Mouse (Mus musculus) liver, embryonic 15.5 days (tissue): Measurements from ENCODE around the gene Gast. TPM values are rescaled to one million over a fixed set of nuclear protein-coding genes. Genes with fewer than 3 reads are reported as not detected.

Experiments used
- ATAC-seq: fragments of 200-750 bp; cut with Nextera tagmentation; 2 replicates; pipeline ENCODE4 v1.8.0; 2017; ENCODE audit warnings: moderate number of reproducible peaks, mild to moderate bottlenecking, moderate library complexity; ENCODE audit not compliant: insufficient read depth
- H3K27ac ChIP-seq: fragments of 300-500 bp; sonication (generic); replicated peaks from 2 replicates; pipeline ENCODE4 v1.5.1; 2015; ENCODE audit warnings: mild to moderate bottlenecking, inconsistent platforms
- H3K27me3 ChIP-seq: fragments of 300-500 bp; sonication (generic); 2 replicates; pipeline ENCODE4 v1.6.1; 2015; ENCODE audit warnings: mild to moderate bottlenecking, inconsistent platforms
- H3K36me3 ChIP-seq: fragments of 300-500 bp; sonication (generic); replicated peaks from 2 replicates; pipeline ENCODE4 v1.6.1; 2015; ENCODE audit warnings: moderate library complexity, mild to moderate bottlenecking, inconsistent platforms
- H3K4me1 ChIP-seq: fragments of 300-500 bp; sonication (generic); replicated peaks from 2 replicates; pipeline ENCODE4 v1.6.1; 2015; ENCODE audit warnings: inconsistent platforms
- H3K4me2 ChIP-seq: fragments of 300-500 bp; sonication (generic); 2 replicates; pipeline ENCODE4 v1.6.1; 2015; ENCODE audit warnings: moderate library complexity, mild to moderate bottlenecking, inconsistent platforms
- H3K4me3 ChIP-seq: fragments of 300-500 bp; sonication (generic); replicated peaks from 2 replicates; pipeline ENCODE4 v1.5.1; 2015; ENCODE audit warnings: mild to moderate bottlenecking, inconsistent platforms
- H3K9ac ChIP-seq: fragments of 300-500 bp; sonication (generic); 2 replicates; pipeline ENCODE4 v1.6.1; 2015; ENCODE audit warnings: moderate library complexity, mild to moderate bottlenecking, inconsistent platforms
- H3K9me3 ChIP-seq: fragments of 300-500 bp; sonication (generic); replicated peaks from 2 replicates; pipeline ENCODE4 v1.6.1; 2016; ENCODE audit warnings: inconsistent platforms
- WGBS: fragments of 180-500 bp; shearing (Covaris S2); methylation state at CpG from one replicate; pipeline ENCODE4 v1.1.7; 2015; ENCODE audit warnings: mixed read lengths; ENCODE audit not compliant: insufficient replicate concordance; 5-methylcytosine and 5-hydroxymethylcytosine counted together
- polyA plus RNA-seq: library from polyadenylated mRNA; unstranded; fragments of >200 nt; fragmentation: Nextera tagmentation; extraction: Ambion mirVana; gene quantifications from 2 replicates; pipeline ENCODE4 v1.2.1, GENCODE M21; 2015

Gene Gast
- not detected in 2 replicates for polyA plus RNA-seq

DNA sequence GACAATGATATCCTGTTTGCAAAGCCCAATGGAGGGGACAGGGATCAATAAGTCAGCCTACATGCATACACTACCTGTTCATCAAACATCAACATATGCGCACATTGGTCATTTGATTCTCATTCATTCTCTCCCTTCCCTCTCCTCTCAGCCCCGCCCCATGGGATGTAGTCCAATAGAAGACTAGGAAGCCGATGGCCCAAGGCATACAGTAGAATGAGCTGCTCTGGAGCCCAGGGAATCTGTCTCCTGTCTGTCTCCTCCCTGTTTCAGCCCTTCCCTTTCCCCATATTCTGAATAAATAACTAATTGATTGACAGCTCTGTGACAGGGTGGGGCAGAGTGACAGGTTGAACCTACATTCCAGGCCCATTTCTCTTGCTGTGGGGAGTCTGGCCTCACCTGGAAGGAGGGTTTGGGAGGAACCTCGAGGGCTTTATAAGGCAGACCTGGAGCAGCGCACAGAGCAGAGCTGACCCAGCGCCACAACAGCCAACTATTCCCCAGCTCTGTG lies at the start of gene Gast:
TSS of gene Gast (plus strand) at position 464 of the 514 bp plus-strand sequence.
- no peaks in the 10 kb centered on the region for H3K36me3 ChIP-seq
- H3K27me3 ChIP-seq = peaks cover 14% of the 10 kb centered on the region
- no peak within 1 kb of the TSS for H3K4me2 ChIP-seq
- no peak within 1 kb of the TSS for H3K4me3 ChIP-seq
- no peaks in the 10 kb centered on the region for H3K4me1 ChIP-seq
- WGBS = 66% methylated on average over 6 of the region's 6 CpGs
- no peaks in the 10 kb centered on the region for H3K9me3 ChIP-seq
- no peak for ATAC-seq
- no peak within 1 kb of the TSS for H3K9ac ChIP-seq
- no peak within 1 kb of the TSS for H3K27ac ChIP-seq

DNA sequence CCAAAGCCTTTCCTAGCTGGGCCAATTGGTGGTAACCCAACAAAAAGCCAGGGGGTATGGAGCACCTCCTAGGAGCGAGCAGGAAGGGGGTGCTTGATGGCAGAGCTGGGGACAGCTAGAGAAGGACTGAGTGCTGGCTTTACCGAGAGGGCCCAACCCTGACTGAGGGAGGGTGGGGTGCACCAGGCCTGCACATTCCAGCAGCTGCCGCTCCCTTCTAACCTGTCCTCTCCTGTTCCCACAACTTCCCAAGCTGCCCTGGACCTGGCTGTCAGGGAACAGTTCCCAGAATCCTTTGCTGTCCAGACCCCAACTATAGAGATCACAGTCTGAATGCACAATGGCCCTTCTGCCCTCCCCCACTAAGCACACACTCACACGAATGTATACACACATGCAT lies 49.2 kb upstream of the Gast start:
- Histone ChIP-seq H3K27me3 (0 out of 2 replicates have a peak, but pooled peaks cover 4% of the 10 kb centered on the region), H3K9ac (no peak overlapping the region), H3K27ac (no peak overlapping the region), H3K4me2 (no peak overlapping the region), H3K36me3 (no peaks in the 10 kb centered on the region), H3K4me1 (no peaks in the 10 kb centered on the region), H3K9me3 (no peaks in the 10 kb centered on the region), H3K4me3 (no peak overlapping the region)
- 62% methylated on average over 4 of the region's 4 CpGs for WGBS
- no peak for ATAC-seq

DNA sequence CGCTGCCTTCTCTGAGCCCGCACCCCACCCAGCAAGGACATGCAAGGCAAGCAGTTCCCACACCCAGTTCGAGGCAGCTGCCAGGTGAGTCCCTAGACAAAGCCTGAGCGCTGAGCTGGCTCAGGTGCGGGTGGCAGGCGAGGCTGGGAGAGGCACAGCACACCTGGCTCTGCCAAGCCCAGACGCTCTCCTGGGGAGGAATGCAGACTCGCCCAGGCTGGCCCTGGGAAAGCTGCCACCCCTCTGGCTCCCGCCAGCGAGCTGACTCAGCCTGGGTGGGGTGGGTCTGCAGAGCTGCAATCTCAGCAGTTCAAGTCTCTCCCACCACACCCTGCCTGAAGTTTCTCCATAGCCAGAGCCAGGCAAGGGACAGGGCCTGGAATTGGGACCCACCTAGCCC lies 47.2 kb upstream of the Gast start:
- Histone ChIP-seq H3K9me3 (no peaks in the 10 kb centered on the region), H3K27ac (no peak overlapping the region), H3K4me2 (no peak overlapping the region), H3K4me3 (no peak overlapping the region), H3K36me3 (no peaks in the 10 kb centered on the region), H3K27me3 (no peaks in the 10 kb centered on the region), H3K4me1 (no peaks in the 10 kb centered on the region), H3K9ac (no peak overlapping the region)
- ATAC-seq = no peak
- 51% methylated on average over 10 of the region's 10 CpGs for WGBS

DNA sequence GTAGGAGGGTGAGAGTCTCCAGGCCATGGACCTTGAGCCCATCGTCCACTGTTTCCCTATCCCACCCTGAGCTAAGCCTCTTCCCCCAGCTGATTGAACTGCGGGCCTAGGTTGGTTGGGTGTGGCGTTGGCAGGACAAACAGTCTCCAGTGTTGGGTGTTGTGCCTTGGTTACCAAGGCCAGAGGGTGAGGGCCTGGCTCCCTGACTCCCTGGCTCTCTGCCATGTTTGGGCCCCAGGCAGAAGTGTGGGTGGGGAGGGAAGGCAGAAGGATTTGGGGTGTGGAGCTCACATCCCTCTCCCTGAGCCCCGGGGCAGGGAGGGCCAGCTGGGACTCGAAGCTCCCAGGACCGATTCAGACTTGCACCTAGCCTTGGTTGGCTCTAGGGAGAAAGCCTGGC lies 45.3 kb upstream of the Gast start:
- 66% methylated on average over 6 of the region's 6 CpGs for WGBS

DNA sequence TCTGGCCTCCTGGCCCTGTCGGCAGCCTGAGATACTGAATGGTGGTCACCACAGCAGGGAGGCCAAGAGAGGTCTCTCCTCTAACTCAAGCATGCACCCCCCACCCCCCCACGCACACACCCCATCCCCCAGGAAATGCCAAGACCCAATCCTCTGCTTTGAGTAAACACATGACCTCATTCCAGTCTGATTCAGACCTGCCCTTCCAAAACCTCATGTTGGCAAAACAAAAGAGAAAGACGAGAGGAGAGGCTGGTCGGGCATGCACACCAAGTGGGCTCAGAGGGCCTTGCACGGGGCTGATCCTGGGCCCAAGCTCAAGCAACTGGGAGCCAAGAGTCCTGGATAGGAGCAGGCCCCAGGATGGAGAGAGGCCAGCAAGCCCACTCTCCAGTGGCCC lies 44.0 kb upstream of the Gast start:
- Histone ChIP-seq H3K4me2 (no peak overlapping the region), H3K4me1 (no peaks in the 10 kb centered on the region), H3K27me3 (0 out of 2 replicates have a peak, but pooled peaks cover 3% of the 10 kb centered on the region), H3K36me3 (no peaks in the 10 kb centered on the region), H3K27ac (no peak overlapping the region), H3K4me3 (no peak overlapping the region), H3K9me3 (no peaks in the 10 kb centered on the region), H3K9ac (no peak overlapping the region)
- no peak for ATAC-seq
- 46% methylated on average over 5 of the region's 5 CpGs for WGBS

More for the DNA sequence above, 45.3 kb upstream of the Gast start:
- ATAC-seq = no peak
- Histone ChIP-seq H3K4me1 (no peaks in the 10 kb centered on the region), H3K4me2 (no peak overlapping the region), H3K9me3 (no peaks in the 10 kb centered on the region), H3K36me3 (no peaks in the 10 kb centered on the region), H3K27ac (no peak overlapping the region), H3K27me3 (no peaks in the 10 kb centered on the region), H3K4me3 (no peak overlapping the region), H3K9ac (no peak overlapping the region)

DNA sequence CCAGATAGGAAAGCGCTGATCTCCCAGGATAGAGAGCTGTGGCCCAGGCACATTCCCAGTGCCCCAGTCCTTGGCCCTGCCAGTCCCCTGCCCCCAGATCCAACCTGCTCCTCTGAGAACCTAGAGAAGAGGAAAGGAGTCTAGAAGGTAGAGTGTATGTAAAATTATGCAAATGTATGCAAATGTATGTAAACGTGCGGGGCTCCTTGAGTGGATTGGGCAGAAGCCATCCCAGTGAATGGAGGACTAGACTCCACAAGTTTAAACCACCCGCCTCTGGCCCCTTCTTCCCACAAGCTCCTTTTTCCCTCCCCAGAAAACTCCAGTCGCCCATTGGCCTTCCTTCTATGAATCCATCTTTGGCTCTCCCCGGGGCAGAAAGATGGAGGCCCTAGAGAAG lies 41.3 kb upstream of the Gast start:
- Histone ChIP-seq H3K4me3 (no peak overlapping the region), H3K9me3 (no peaks in the 10 kb centered on the region), H3K4me2 (no peak overlapping the region), H3K9ac (no peak overlapping the region), H3K27me3 (peaks cover 13% of the 10 kb centered on the region; the same call in 1 of the 2 replicates), H3K27ac (no peak overlapping the region), H3K36me3 (no peaks in the 10 kb centered on the region), H3K4me1 (peaks cover under 1% of the 10 kb centered on the region; the same call in 1 of the 2 replicates)
- ATAC-seq = no peak
- WGBS = 58% methylated on average over 6 of the region's 6 CpGs

DNA sequence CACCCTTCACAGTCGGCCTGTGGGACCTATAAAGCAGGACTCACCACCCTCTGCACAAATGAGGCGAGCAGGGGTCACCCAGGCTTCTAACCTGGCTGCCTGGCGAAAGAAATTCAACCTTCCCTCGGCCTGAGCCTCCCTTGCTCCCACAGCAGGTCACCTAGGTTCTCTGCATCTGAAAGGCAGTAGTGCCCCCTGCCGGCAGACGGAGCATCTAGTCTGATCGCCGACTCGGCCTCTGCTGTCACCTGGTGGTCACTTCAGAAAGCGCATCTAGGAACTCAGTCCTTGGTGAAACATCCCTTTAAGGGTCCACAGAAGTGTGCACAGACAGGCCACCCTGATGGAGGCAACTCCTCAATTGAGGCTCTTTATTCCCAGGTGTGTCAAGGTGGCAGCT lies 38.9 kb upstream of the Gast start:
- Histone ChIP-seq H3K9me3 (no peaks in the 10 kb centered on the region), H3K4me1 (peaks cover 4% of the 10 kb centered on the region), H3K27me3 (peaks cover 13% of the 10 kb centered on the region; the same call in 1 of the 2 replicates), H3K4me3 (no peak overlapping the region), H3K27ac (no peak overlapping the region), H3K9ac (no peak overlapping the region), H3K4me2 (no peak overlapping the region), H3K36me3 (no peaks in the 10 kb centered on the region)
- 4% methylated on average over 10 of the region's 10 CpGs for WGBS
- no peak for ATAC-seq

DNA sequence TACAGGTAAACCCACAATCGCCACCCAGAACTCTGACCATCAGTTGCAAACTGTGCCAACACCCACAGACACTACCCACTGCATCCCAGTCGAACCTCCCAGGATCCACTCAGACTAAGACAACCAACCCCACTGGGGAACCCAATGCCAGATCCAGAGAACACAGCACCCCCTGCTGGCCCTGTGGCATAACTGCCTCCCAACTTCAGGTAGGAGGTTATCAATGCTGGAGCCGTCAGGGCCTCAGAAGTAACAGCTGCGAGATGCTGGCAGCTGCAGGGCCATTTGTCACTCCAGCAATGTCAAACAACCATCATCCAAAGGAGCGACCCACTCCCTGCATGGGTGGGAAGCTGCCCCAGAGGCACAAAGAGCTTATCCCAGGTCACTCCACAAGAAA lies 36.4 kb upstream of the Gast start:
- ATAC-seq = no peak

DNA sequence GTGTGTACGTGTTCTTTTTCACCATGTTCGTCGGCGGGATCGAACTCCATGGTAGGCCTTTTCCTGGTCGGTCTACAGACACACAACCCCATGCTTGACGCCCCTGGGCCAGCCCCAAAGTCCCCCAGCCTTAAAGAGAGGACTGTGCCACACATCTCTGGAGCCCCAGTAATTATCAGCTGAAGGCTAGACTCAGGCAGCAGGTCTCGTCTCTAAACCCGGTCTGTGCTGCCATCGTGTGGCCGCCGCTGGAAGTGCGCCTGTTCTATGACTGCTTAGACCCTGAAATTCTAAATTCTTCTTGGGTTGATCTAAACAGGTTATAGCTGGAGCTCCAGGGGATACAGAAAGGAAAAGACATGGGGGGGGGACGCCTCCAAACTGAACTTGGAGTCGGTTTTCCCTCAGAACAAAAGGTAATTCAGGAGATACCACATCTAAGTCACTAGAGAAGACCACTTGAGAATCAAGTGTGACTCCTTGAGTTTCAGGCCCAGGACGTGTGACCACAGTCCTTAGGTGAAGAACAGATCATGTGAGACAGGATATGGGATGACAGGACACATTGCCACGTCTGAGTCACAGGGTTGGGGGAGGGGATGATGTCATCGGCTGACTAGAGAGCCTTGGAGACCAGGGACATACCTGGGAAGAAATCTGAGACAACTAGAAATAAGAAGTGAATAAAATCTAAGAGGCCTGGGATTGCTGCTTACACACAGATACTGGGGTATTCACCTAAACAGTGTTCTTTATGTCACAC lies 35.8 kb upstream of the Gast start:
- Histone ChIP-seq H3K4me3 (no peak overlapping the region), H3K9ac (no peak overlapping the region), H3K27me3 (peaks cover 13% of the 10 kb centered on the region; the same call in 1 of the 2 replicates), H3K4me2 (peak overlapping the region; percentile 46), H3K36me3 (no peaks in the 10 kb centered on the region), H3K9me3 (no peaks in the 10 kb centered on the region), H3K27ac (no peak overlapping the region), H3K4me1 (peaks cover 4% of the 10 kb centered on the region)
- WGBS = 13% methylated on average over 18 of the region's 18 CpGs
- no peak for ATAC-seq

More for the DNA sequence above, 36.4 kb upstream of the Gast start:
- WGBS = 27% methylated on average over 5 of the region's 5 CpGs
- Histone ChIP-seq H3K27ac (no peak overlapping the region), H3K4me1 (peaks cover 4% of the 10 kb centered on the region), H3K9ac (no peak overlapping the region), H3K9me3 (no peaks in the 10 kb centered on the region), H3K36me3 (no peaks in the 10 kb centered on the region), H3K27me3 (peaks cover 13% of the 10 kb centered on the region; the same call in 1 of the 2 replicates), H3K4me2 (peak overlapping the region; percentile 46), H3K4me3 (no peak overlapping the region)

DNA sequence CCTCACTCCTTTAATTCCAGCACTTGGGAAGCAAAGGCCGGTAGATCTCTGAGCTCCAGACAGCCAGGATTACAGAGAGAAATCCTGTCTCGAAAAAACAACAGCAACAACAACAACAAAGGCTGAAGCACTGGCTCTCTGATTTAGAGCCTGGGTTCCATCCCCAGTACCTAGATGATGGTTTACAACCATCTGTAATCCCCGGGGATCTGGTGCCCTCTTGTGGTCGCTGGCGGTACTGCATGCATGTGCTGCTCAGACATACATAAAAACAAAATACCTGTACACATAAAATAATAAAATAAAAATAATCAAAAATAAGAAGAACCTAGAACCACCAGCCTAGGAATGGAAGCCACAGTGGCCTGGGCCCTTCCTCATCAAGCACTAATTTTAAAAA lies 33.9 kb upstream of the Gast start:
- Histone ChIP-seq H3K36me3 (no peaks in the 10 kb centered on the region), H3K4me3 (no peak overlapping the region), H3K9ac (no peak overlapping the region; the same call in 1 of the 2 replicates), H3K27ac (no peak overlapping the region), H3K4me1 (peaks cover 4% of the 10 kb centered on the region), H3K9me3 (no peaks in the 10 kb centered on the region), H3K27me3 (peaks cover 10% of the 10 kb centered on the region; the same call in 1 of the 2 replicates), H3K4me2 (no peak overlapping the region; the same call in 1 of the 2 replicates)
- ATAC-seq = no peak
- 11% methylated on average over 5 of the region's 5 CpGs for WGBS

DNA sequence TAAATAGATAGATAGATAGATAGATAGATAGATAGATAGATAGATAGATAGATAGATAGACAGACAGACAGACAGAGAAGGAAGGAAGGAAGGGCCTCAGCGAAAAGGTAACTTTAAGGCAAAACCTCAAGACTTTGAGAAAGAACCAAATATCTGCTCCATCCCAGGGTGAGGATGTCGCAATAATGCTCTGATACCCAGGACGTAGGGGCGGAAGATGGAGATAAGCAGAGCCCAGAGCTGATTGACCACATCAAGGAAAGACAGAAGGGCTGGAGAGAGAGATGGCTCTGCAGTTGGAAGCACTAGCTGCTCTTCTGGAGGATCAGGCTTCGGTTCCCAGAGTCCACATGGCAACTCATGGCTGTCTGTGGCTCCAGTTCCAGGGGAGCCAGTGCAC lies 32.9 kb upstream of the Gast start:
- Histone ChIP-seq H3K27me3 (0 out of 2 replicates have a peak, but pooled peaks cover 3% of the 10 kb centered on the region), H3K9me3 (no peaks in the 10 kb centered on the region), H3K27ac (no peak overlapping the region), H3K9ac (no peak overlapping the region), H3K36me3 (no peaks in the 10 kb centered on the region), H3K4me3 (no peak overlapping the region), H3K4me1 (peaks cover 4% of the 10 kb centered on the region), H3K4me2 (no peak overlapping the region)
- 25% methylated on average over 5 of the region's 5 CpGs for WGBS
- no peak for ATAC-seq
